Mouse (Mus musculus): Measurements from ENCODE around the gene Sec24c. TPM values are rescaled to one million over a fixed set of nuclear protein-coding genes. Genes with fewer than 3 reads are reported as not detected.

Sec24c gene
- total RNA-seq, 1 experiment, result 104 TPM

DNA sequence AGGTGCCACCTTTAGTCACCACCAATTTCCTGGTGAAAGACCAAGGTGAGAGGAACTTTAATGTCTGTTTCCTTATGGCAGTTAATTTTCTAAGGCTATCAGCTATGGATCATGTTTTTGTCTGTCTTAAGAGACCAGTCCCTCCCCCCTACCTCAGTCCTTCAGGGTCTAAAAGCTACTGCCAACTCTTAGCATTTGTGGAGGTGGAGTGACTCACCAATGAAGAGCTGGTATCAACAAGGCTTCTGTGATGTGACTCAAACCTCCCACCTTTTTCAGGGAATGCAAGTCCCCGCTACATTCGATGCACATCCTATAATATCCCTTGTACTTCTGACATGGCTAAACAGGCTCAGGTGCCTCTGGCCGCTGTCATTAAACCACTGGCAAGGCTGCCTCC, 12.5 kb downstream of the Sec24c start:
- Histone ChIP-seq H3K9ac (ENCODE audit: insufficient read depth, low read depth, low read length, poor library complexity, severe bottlenecking) (no peak overlapping the region), H3K4me1 (ENCODE audit: control insufficient read depth in 2 of 2, insufficient read depth in 2 of 2, low read length in 2 of 2, poor library complexity in 1 of 2) (peaks cover 3% of the 10 kb centered on the region in 2 experiments; a peak in 1 of 4 replicates), H3K4me3 (ENCODE audit: insufficient read depth in 1 of 2, low read depth in 1 of 2, low read length in 2 of 2, poor library complexity in 1 of 2, severe bottlenecking in 1 of 2) (no peak overlapping the region), H3K27ac (ENCODE audit: insufficient read depth, low read depth, low read length, poor library complexity, severe bottlenecking) (no peak overlapping the region), H3K9me3 (ENCODE audit: control insufficient read depth, insufficient read depth, low read depth, low read length) (no peaks in the 10 kb centered on the region), H3K36me3 (ENCODE audit: control insufficient read depth, insufficient read depth, low read length, poor library complexity, severe bottlenecking) (peaks cover 51% of the 10 kb centered on the region)
- DNase-seq (ENCODE audit: low read depth, low spot score), result no peak
- in situ Hi-C loops (cut with MboI; ENCODE audit: low sequenced_read_pairs in 2 of 2, unreplicated experiment in 2 of 2), result no loop called here
- TF ChIP-seq ZNF384 (IDR thresholded peaks at IDR 0.05; ENCODE audit: low read depth, low read length) (no peak), MAFK (IDR thresholded peaks at IDR 0.05; ENCODE audit: insufficient read depth, low read depth, low read length) (no peak), HCFC1 (IDR thresholded peaks at IDR 0.05; ENCODE audit: borderline replicate concordance, insufficient read depth, low read length) (no peak), CHD2 (IDR thresholded peaks at IDR 0.05; ENCODE audit: low read depth, low read length) (no peak)

DNA sequence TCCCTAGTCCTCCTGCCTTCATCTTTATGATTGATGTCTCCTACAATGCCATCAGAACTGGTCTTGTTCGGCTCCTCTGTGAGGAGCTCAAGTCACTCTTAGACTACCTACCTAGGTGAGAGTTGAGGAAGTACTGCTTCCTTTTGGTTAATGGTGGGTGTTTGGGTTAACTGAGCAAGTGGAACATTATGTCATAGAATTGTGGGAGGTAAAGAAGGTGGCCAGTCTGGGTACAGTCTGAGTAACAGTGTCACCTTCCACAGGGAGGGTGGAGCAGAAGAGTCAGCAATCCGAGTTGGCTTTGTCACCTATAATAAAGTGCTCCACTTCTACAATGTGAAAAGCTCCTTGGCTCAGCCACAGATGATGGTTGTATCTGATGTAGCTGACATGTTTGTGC, 14.9 kb downstream of the Sec24c start:
- Histone ChIP-seq H3K4me3 (ENCODE audit: insufficient read depth in 1 of 2, low read depth in 1 of 2, low read length in 2 of 2, poor library complexity in 1 of 2, severe bottlenecking in 1 of 2) (no peak overlapping the region), H3K36me3 (ENCODE audit: control insufficient read depth, insufficient read depth, low read length, poor library complexity, severe bottlenecking) (peaks cover 51% of the 10 kb centered on the region), H3K9me3 (ENCODE audit: control insufficient read depth, insufficient read depth, low read depth, low read length) (no peaks in the 10 kb centered on the region), H3K9ac (ENCODE audit: insufficient read depth, low read depth, low read length, poor library complexity, severe bottlenecking) (no peak overlapping the region), H3K27ac (ENCODE audit: insufficient read depth, low read depth, low read length, poor library complexity, severe bottlenecking) (no peak overlapping the region), H3K4me1 (ENCODE audit: control insufficient read depth in 2 of 2, insufficient read depth in 2 of 2, low read length in 2 of 2, poor library complexity in 1 of 2) (no peaks in the 10 kb centered on the region)
- TF ChIP-seq ZC3H11A (IDR thresholded peaks at IDR 0.05; ENCODE audit: borderline replicate concordance, low read depth, low read length) (no peak), HCFC1 (IDR thresholded peaks at IDR 0.05; ENCODE audit: borderline replicate concordance, insufficient read depth, low read length) (no peak), CHD2 (IDR thresholded peaks at IDR 0.05; ENCODE audit: low read depth, low read length) (no peak), ZNF384 (IDR thresholded peaks at IDR 0.05; ENCODE audit: low read depth, low read length) (no peak), MAFK (IDR thresholded peaks at IDR 0.05; ENCODE audit: insufficient read depth, low read depth, low read length) (no peak)
- in situ Hi-C loops (cut with MboI; ENCODE audit: low sequenced_read_pairs in 2 of 2, unreplicated experiment in 2 of 2), result no loop called here
- DNase-seq (ENCODE audit: low read depth, low spot score), result no peak

GRCm38 (mm10) chr14:20691772-20692171, 17.7 kb downstream of the Sec24c start:
- Histone ChIP-seq H3K9ac (ENCODE audit: insufficient read depth, low read depth, low read length, poor library complexity, severe bottlenecking) (no peak overlapping the region), H3K4me3 (ENCODE audit: insufficient read depth in 1 of 2, low read depth in 1 of 2, low read length in 2 of 2, poor library complexity in 1 of 2, severe bottlenecking in 1 of 2) (no peak overlapping the region), H3K9me3 (ENCODE audit: control insufficient read depth, insufficient read depth, low read depth, low read length) (no peaks in the 10 kb centered on the region), H3K36me3 (ENCODE audit: control insufficient read depth, insufficient read depth, low read length, poor library complexity, severe bottlenecking) (peaks cover 37% of the 10 kb centered on the region), H3K27ac (ENCODE audit: insufficient read depth, low read depth, low read length, poor library complexity, severe bottlenecking) (no peak overlapping the region), H3K4me1 (ENCODE audit: control insufficient read depth in 2 of 2, insufficient read depth in 2 of 2, low read length in 2 of 2, poor library complexity in 1 of 2) (peaks cover 8% of the 10 kb centered on the region in 2 experiments; a peak in 3 of 4 replicates)
- no peak for TF ChIP-seq MAFK (IDR thresholded peaks at IDR 0.05; ENCODE audit: insufficient read depth, low read depth, low read length)
- no peak for DNase-seq (ENCODE audit: low read depth, low spot score)
- in situ Hi-C loops (cut with MboI; ENCODE audit: low sequenced_read_pairs in 2 of 2, unreplicated experiment in 2 of 2), result no loop called here

- no peak for TF ChIP-seq ZNF384 (IDR thresholded peaks at IDR 0.05; ENCODE audit: low read depth, low read length)
- no peak for TF ChIP-seq HCFC1 (IDR thresholded peaks at IDR 0.05; ENCODE audit: borderline replicate concordance, insufficient read depth, low read length)
- no peak for TF ChIP-seq CHD2 (IDR thresholded peaks at IDR 0.05; ENCODE audit: low read depth, low read length)
- TF ChIP-seq ZC3H11A (IDR thresholded peaks at IDR 0.05; ENCODE audit: borderline replicate concordance, low read depth, low read length), result no peak
- no peak for TF ChIP-seq MAFK (IDR thresholded peaks at IDR 0.05; ENCODE audit: insufficient read depth, low read depth, low read length)
- in situ Hi-C loops (cut with MboI; ENCODE audit: low sequenced_read_pairs in 2 of 2, unreplicated experiment in 2 of 2), result no loop called here
- H3K9ac ChIP-seq (ENCODE audit: insufficient read depth, low read depth, low read length, poor library complexity, severe bottlenecking), result no peak overlapping the region
- no peak for DNase-seq (ENCODE audit: low read depth, low spot score)
- H3K4me3 ChIP-seq (ENCODE audit: insufficient read depth in 1 of 2, low read depth in 1 of 2, low read length in 2 of 2, poor library complexity in 1 of 2, severe bottlenecking in 1 of 2), result no peak overlapping the region
- H3K27ac ChIP-seq (ENCODE audit: insufficient read depth, low read depth, low read length, poor library complexity, severe bottlenecking), result no peak overlapping the region
- H3K4me1 ChIP-seq (ENCODE audit: control insufficient read depth in 2 of 2, insufficient read depth in 2 of 2, low read length in 2 of 2, poor library complexity in 1 of 2), result peaks cover 8% of the 10 kb centered on the region in 2 experiments
- no peaks in the 10 kb centered on the region for H3K9me3 ChIP-seq (ENCODE audit: control insufficient read depth, insufficient read depth, low read depth, low read length)
- H3K36me3 ChIP-seq (ENCODE audit: control insufficient read depth, insufficient read depth, low read length, poor library complexity, severe bottlenecking), result peaks cover 27% of the 10 kb centered on the region
Measured at GRCm38 (mm10) chr14:20693589-20694101, 19.5 kb downstream of the Sec24c start.
